Mouse (Mus musculus) bone marrow macrophage, adult 2 months (primary cell): ENCODE results near the gene Sdk2.

ENCODE experiments used
- CTCF ChIP-seq: IDR thresholded peaks from 2 replicates; pipeline ENCODE4 v1.5.1; 2012; ENCODE audit warnings: low read depth, mild to moderate bottlenecking, low read length, moderate library complexity
- POLR2A ChIP-seq: IDR thresholded peaks from 2 replicates; pipeline ENCODE4 v1.6.1; 2012; ENCODE audit warnings: mild to moderate bottlenecking, low read depth, low read length, borderline replicate concordance

- TF ChIP-seq CTCF: no peak
- no peak for TF ChIP-seq POLR2A
Measured at GRCm38 (mm10) chr11:114070131-114070530, 3.3 kb upstream of the Sdk2 start.
